Mouse (Mus musculus) MEL (cell line): ENCODE data around the gene Uggt1. TPM values are rescaled to one million over a fixed set of nuclear protein-coding genes. Genes with fewer than 3 reads are reported as not detected.

Experiments used
- DNase-seq: peaks from one replicate; pipeline ENCODE4 v3.0.0; 2011; ENCODE audit warnings: low read depth, low spot score
- H3K27ac ChIP-seq: 2 replicates; pipeline ENCODE4 v1.5.1; 2012; ENCODE audit warnings: low read depth, mild to moderate bottlenecking, control low read depth, low read length, moderate library complexity; ENCODE audit not compliant: control insufficient read depth
- H3K27me3 ChIP-seq, 2 experiments: fragments of 150-350 bp in 1 of 2; sonication (generic) in 1 of 2; 2 replicates each; pipeline ENCODE4 v1.6.1; 2012; ENCODE audit warnings: low read length in 2 of 2, mild to moderate bottlenecking in 2 of 2, improper control_type of control experiment in 1 of 2, moderate library complexity in 1 of 2; ENCODE audit not compliant: insufficient read depth in 2 of 2, control insufficient read depth in 1 of 2
- H3K36me3 ChIP-seq, 2 experiments: 2 replicates each; pipeline ENCODE4 v1.6.1; 2012 to 2014; ENCODE audit warnings: low read length in 2 of 2, improper control_type of control experiment in 1 of 2, inconsistent platforms in 1 of 2, mild to moderate bottlenecking in 1 of 2; ENCODE audit not compliant: insufficient read depth in 2 of 2, control insufficient read depth in 1 of 2
- H3K4me1 ChIP-seq, 2 experiments: fragments of 150-350 bp in 1 of 2; sonication (generic) in 1 of 2; 2 replicates each; pipeline ENCODE4 v1.6.1; 2012; ENCODE audit warnings: low read length in 2 of 2, improper control_type of control experiment in 1 of 2, mild to moderate bottlenecking in 1 of 2; ENCODE audit not compliant: insufficient read depth in 2 of 2, control insufficient read depth in 1 of 2
- H3K4me3 ChIP-seq, 2 experiments: fragments of 150-350 bp in 1 of 2; sonication (generic) in 1 of 2; 2 replicates each; pipeline ENCODE4 v1.5.1; 2012; ENCODE audit warnings: low read depth in 2 of 2, low read length in 2 of 2, mild to moderate bottlenecking in 2 of 2, moderate library complexity in 2 of 2, control low read depth in 1 of 2, improper control_type of control experiment in 1 of 2; ENCODE audit not compliant: control insufficient read depth in 1 of 2, insufficient read depth in 1 of 2
- H3K79me2 ChIP-seq: 2 replicates; pipeline ENCODE4 v1.6.1; 2012; ENCODE audit warnings: mild to moderate bottlenecking, low read length, moderate library complexity; ENCODE audit not compliant: control insufficient read depth, poor library complexity, insufficient read depth
- H3K9ac ChIP-seq: 2 replicates; pipeline ENCODE4 v1.6.1; 2012; ENCODE audit warnings: low read depth, mild to moderate bottlenecking, control low read depth, low read length, moderate library complexity; ENCODE audit not compliant: control insufficient read depth, poor library complexity, severe bottlenecking
- H3K9me3 ChIP-seq: fragments of 150-350 bp; sonication (generic); replicated peaks from 2 replicates; pipeline ENCODE4 v1.6.1; 2012; ENCODE audit warnings: mild to moderate bottlenecking, low read length, improper control_type of control experiment, moderate library complexity; ENCODE audit not compliant: insufficient read depth
- BHLHE40 ChIP-seq: IDR thresholded peaks from 2 replicates; pipeline ENCODE4 v1.6.1; 2012; ENCODE audit warnings: low read depth, mild to moderate bottlenecking, inconsistent platforms, low read length, improper control_type of control experiment, borderline replicate concordance
- CTCF ChIP-seq, 3 experiments: IDR thresholded peaks in 2 of 3; conservative IDR thresholded peaks in 1 of 3; 2 replicates each; pipeline ENCODE4 v1.5.1; 2011 to 2012; ENCODE audit warnings: low read length in 3 of 3, low read depth in 2 of 3, mild to moderate bottlenecking in 2 of 3, improper control_type of control experiment in 1 of 3, inconsistent platforms in 1 of 3, mixed read lengths in 1 of 3, moderate library complexity in 1 of 3; ENCODE audit not compliant: control insufficient read depth in 1 of 3, insufficient read depth in 1 of 3, poor library complexity in 1 of 3, severe bottlenecking in 1 of 3
- EP300 ChIP-seq, 2 experiments: IDR thresholded peaks; 2 replicates each; pipeline ENCODE4 v1.6.1; 2011; ENCODE audit warnings: improper control_type of control experiment in 2 of 2, low read length in 2 of 2, low read depth in 1 of 2, mild to moderate bottlenecking in 1 of 2
- GABPA ChIP-seq: IDR thresholded peaks from 2 replicates; pipeline ENCODE4 v1.6.1; 2012; ENCODE audit warnings: low read depth, mild to moderate bottlenecking, inconsistent platforms, low read length, improper control_type of control experiment, moderate library complexity
- GATA1 ChIP-seq: IDR thresholded peaks from 2 replicates; pipeline ENCODE4 v1.6.1; 2011; ENCODE audit warnings: low read depth, low read length, improper control_type of control experiment
- KAT2A ChIP-seq: conservative IDR thresholded peaks from 2 replicates; pipeline ENCODE4 v1.6.1; 2012; ENCODE audit warnings: low read depth, low read length, improper control_type of control experiment, inconsistent platforms
- MAFK ChIP-seq: IDR thresholded peaks from 2 replicates; pipeline ENCODE4 v1.6.1; 2011; ENCODE audit warnings: low read depth, mild to moderate bottlenecking, low read length, improper control_type of control experiment, borderline replicate concordance
- MAZ ChIP-seq: IDR thresholded peaks from 2 replicates; pipeline ENCODE4 v1.6.1; 2012; ENCODE audit warnings: low read depth, mild to moderate bottlenecking, inconsistent platforms, low read length, improper control_type of control experiment
- MEF2A ChIP-seq: IDR thresholded peaks from 2 replicates; pipeline ENCODE4 v1.6.1; 2014; ENCODE audit warnings: low read depth, mild to moderate bottlenecking, inconsistent platforms, low read length, improper control_type of control experiment; ENCODE audit not compliant: poor library complexity, insufficient replicate concordance, severe bottlenecking; ENCODE audit errors: extremely low read depth
- MYB ChIP-seq: IDR thresholded peaks from 2 replicates; pipeline ENCODE4 v1.6.1; 2011; ENCODE audit warnings: mild to moderate bottlenecking, low read depth, low read length, improper control_type of control experiment
- MYC ChIP-seq: IDR thresholded peaks from 2 replicates; pipeline ENCODE4 v1.6.1; 2011; ENCODE audit warnings: low read depth, mild to moderate bottlenecking, low read length, improper control_type of control experiment, moderate library complexity
- NELFE ChIP-seq: IDR thresholded peaks from 2 replicates; pipeline ENCODE4 v1.6.1; 2011; ENCODE audit warnings: low read depth, low read length, improper control_type of control experiment
- NRF1 ChIP-seq: IDR thresholded peaks from 2 replicates; pipeline ENCODE4 v1.6.1; 2014; ENCODE audit warnings: low read depth, mild to moderate bottlenecking, inconsistent platforms, low read length, improper control_type of control experiment, moderate library complexity; ENCODE audit not compliant: poor library complexity, insufficient read depth, severe bottlenecking
- POLR2AphosphoS2 ChIP-seq: IDR thresholded peaks from 2 replicates; pipeline ENCODE4 v1.6.1; 2011; ENCODE audit warnings: low read length, improper control_type of control experiment
- POLR2AphosphoS5 ChIP-seq: IDR thresholded peaks from 2 replicates; pipeline ENCODE4 v1.6.1; 2012; ENCODE audit warnings: low read depth, borderline replicate concordance, mild to moderate bottlenecking, inconsistent platforms, low read length, moderate library complexity, mixed read lengths
- RCOR1 ChIP-seq: IDR thresholded peaks from 2 replicates; pipeline ENCODE4 v1.6.1; 2012; ENCODE audit warnings: low read depth, mild to moderate bottlenecking, inconsistent platforms, low read length, improper control_type of control experiment
- SIN3A ChIP-seq: IDR thresholded peaks from 2 replicates; pipeline ENCODE4 v1.6.1; 2012; ENCODE audit warnings: low read length, improper control_type of control experiment, inconsistent platforms
- SMC3 ChIP-seq: IDR thresholded peaks from 2 replicates; pipeline ENCODE4 v1.6.1; 2011; ENCODE audit warnings: low read depth, low read length, improper control_type of control experiment
- TBP ChIP-seq: IDR thresholded peaks from 2 replicates; pipeline ENCODE4 v1.8.0; 2011; ENCODE audit warnings: low read depth, low read length, improper control_type of control experiment
- TCF12 ChIP-seq: IDR thresholded peaks from 2 replicates; pipeline ENCODE4 v1.6.1; 2014; ENCODE audit warnings: low read depth, mild to moderate bottlenecking, inconsistent platforms, low read length, improper control_type of control experiment, moderate library complexity
- UBTF ChIP-seq: IDR thresholded peaks from 2 replicates; pipeline ENCODE4 v1.6.1; 2012; ENCODE audit warnings: low read depth, mild to moderate bottlenecking, inconsistent platforms, low read length, improper control_type of control experiment, moderate library complexity, borderline replicate concordance; ENCODE audit not compliant: insufficient read depth
- USF1 ChIP-seq: IDR thresholded peaks from 2 replicates; pipeline ENCODE4 v1.6.1; 2014; ENCODE audit warnings: low read depth, mild to moderate bottlenecking, inconsistent platforms, low read length, improper control_type of control experiment, moderate library complexity
- USF2 ChIP-seq, 2 experiments: IDR thresholded peaks; 2 replicates each; pipeline ENCODE4 v1.6.1; 2011 to 2012; ENCODE audit warnings: improper control_type of control experiment in 2 of 2, low read length in 2 of 2, borderline replicate concordance in 1 of 2, inconsistent platforms in 1 of 2, low read depth in 1 of 2, mild to moderate bottlenecking in 1 of 2; ENCODE audit not compliant: insufficient read depth in 1 of 2
- ZC3H11A ChIP-seq: IDR thresholded peaks from 2 replicates; pipeline ENCODE4 v1.6.1; 2012; ENCODE audit warnings: low read depth, mild to moderate bottlenecking, inconsistent platforms, low read length, improper control_type of control experiment
- ZKSCAN1 ChIP-seq: IDR thresholded peaks from 2 replicates; pipeline ENCODE4 v1.6.1; 2012; ENCODE audit warnings: low read depth, mild to moderate bottlenecking, inconsistent platforms, low read length, improper control_type of control experiment, moderate library complexity
- ZMIZ1 ChIP-seq: IDR thresholded peaks from 2 replicates; pipeline ENCODE4 v1.6.1; 2012; ENCODE audit warnings: low read depth, mild to moderate bottlenecking, inconsistent platforms, low read length, improper control_type of control experiment, moderate library complexity
- polyA plus RNA-seq, 2 experiments: library from polyadenylated mRNA; stranded (reverse) in 1 of 2; unstranded in 1 of 2; fragments of >175 nt in 1 of 2; fragments of >200 nt in 1 of 2; gene quantifications; 2 replicates each; pipeline versions ENCODE4 v1.2.1 to v1.2.4; 2012; ENCODE audit warnings: low replicate concordance in 2 of 2, low read depth in 1 of 2; ENCODE audit not compliant: insufficient read length in 2 of 2, insufficient read depth in 1 of 2, missing spikeins in 1 of 2
- total RNA-seq: library from RNA; depleted of rRNA; stranded (reverse); fragments of 300-350 nt; gene quantifications from 2 replicates; pipeline ENCODE4 v1.2.3, GENCODE M21; 2012

Gene Uggt1
- total and polyA plus RNA-seq, 3 experiments = 33.8 to 98.3 (median 47.9) TPM

GRCm38 (mm10) chr1:36173461-36173860 lies 71.1 kb downstream of the Uggt1 start:
- no peak for DNase-seq
- Histone ChIP-seq H3K27ac (no peak overlapping the region), H3K9me3 (no peaks in the 10 kb centered on the region), H3K9ac (no peak overlapping the region), H3K36me3 (peaks cover 0 to 16% of the 10 kb centered on the region in 2 experiments; a peak in 3 of 4 replicates), H3K79me2 (no peaks in the 10 kb centered on the region), H3K4me3 (no peak overlapping the region), H3K4me1 (no peaks in the 10 kb centered on the region), H3K27me3 (no peaks in the 10 kb centered on the region)
- TF ChIP-seq CTCF (IDR thresholded peaks at IDR 0.05 in 2 of 3, conservative IDR thresholded peaks at IDR 0.05 in 1 of 3; ENCODE audit: control insufficient read depth in 1 of 3, insufficient read depth in 1 of 3, low read depth in 2 of 3, low read length in 3 of 3, poor library complexity in 1 of 3, severe bottlenecking in 1 of 3) = no peak
- TF ChIP-seq TBP = no peak
- TF ChIP-seq ZKSCAN1 = no peak
- no peak for TF ChIP-seq MYB
- TF ChIP-seq GABPA = no peak
- TF ChIP-seq ZMIZ1 = no peak
- TF ChIP-seq NRF1 = no peak
- no peak for TF ChIP-seq NELFE
- no peak for TF ChIP-seq MAFK
- TF ChIP-seq SIN3A = no peak
- no peak for TF ChIP-seq USF2 (IDR thresholded peaks at IDR 0.05; ENCODE audit: borderline replicate concordance in 1 of 2, insufficient read depth in 1 of 2, low read depth in 1 of 2, low read length in 2 of 2)
- no peak for TF ChIP-seq TCF12
- no peak for TF ChIP-seq UBTF
- TF ChIP-seq POLR2AphosphoS5 = no peak
- no peak for TF ChIP-seq GATA1
- no peak for TF ChIP-seq MAZ
- no peak for TF ChIP-seq BHLHE40
- TF ChIP-seq MYC = no peak
- no peak for TF ChIP-seq SMC3
- no peak for TF ChIP-seq USF1

GRCm38 (mm10) chr1:36172941-36173340 lies 71.6 kb downstream of the Uggt1 start:
- H3K27me3 ChIP-seq = no peaks in the 10 kb centered on the region
- peaks cover 0 to 20% of the 10 kb centered on the region in 2 experiments; a peak in 3 of 4 replicates for H3K36me3 ChIP-seq
- H3K79me2 ChIP-seq = no peaks in the 10 kb centered on the region
- H3K4me1 ChIP-seq = no peaks in the 10 kb centered on the region
- no peaks in the 10 kb centered on the region for H3K9me3 ChIP-seq
- TF ChIP-seq EP300 (IDR thresholded peaks at IDR 0.05; ENCODE audit: low read depth in 1 of 2, low read length in 2 of 2) (no peak), NELFE (no peak), TBP (no peak), RCOR1 (no peak), GATA1 (no peak), KAT2A (no peak), UBTF (no peak), MYC (no peak), CTCF (IDR thresholded peaks at IDR 0.05 in 2 of 3, conservative IDR thresholded peaks at IDR 0.05 in 1 of 3; ENCODE audit: control insufficient read depth in 1 of 3, insufficient read depth in 1 of 3, low read depth in 2 of 3, low read length in 3 of 3, poor library complexity in 1 of 3, severe bottlenecking in 1 of 3) (no peak), MAZ (no peak), USF2 (IDR thresholded peaks at IDR 0.05; ENCODE audit: borderline replicate concordance in 1 of 2, insufficient read depth in 1 of 2, low read depth in 1 of 2, low read length in 2 of 2) (no peak), SIN3A (no peak), POLR2AphosphoS5 (no peak), ZKSCAN1 (no peak), GABPA (no peak), ZC3H11A (no peak), POLR2AphosphoS2 (no peak), MEF2A (no peak)
- no peak overlapping the region for H3K4me3 ChIP-seq
- peak; percentile 25 for DNase-seq
- no peak overlapping the region for H3K27ac ChIP-seq
- no peak overlapping the region for H3K9ac ChIP-seq
